Mouse (Mus musculus) midbrain, embryonic 16.5 days (tissue): ENCODE measurements around the gene Gm12216. TPM values are rescaled to one million over a fixed set of nuclear protein-coding genes. Genes with fewer than 3 reads are reported as not detected.

Source experiments
- ATAC-seq: fragments of 200-750 bp; cut with Nextera tagmentation; 2 replicates; pipeline ENCODE4 v1.8.0; 2017; ENCODE audit warnings: moderate TSS enrichment
- H3K27ac ChIP-seq: fragments of 300-500 bp; sonication (generic); 2 replicates; pipeline ENCODE4 v1.5.1; 2014; ENCODE audit warnings: mild to moderate bottlenecking, low read length, mixed read lengths
- H3K27me3 ChIP-seq: fragments of 300-500 bp; sonication (generic); 2 replicates; pipeline ENCODE4 v1.6.1; 2014; ENCODE audit warnings: low read depth, low read length, mixed read lengths; ENCODE audit not compliant: control insufficient read depth, insufficient read depth
- H3K36me3 ChIP-seq: fragments of 300-500 bp; sonication (generic); 2 replicates; pipeline ENCODE4 v1.6.1; 2014; ENCODE audit warnings: mild to moderate bottlenecking, low read length, moderate library complexity, mixed read lengths; ENCODE audit not compliant: control insufficient read depth, insufficient read depth
- H3K4me1 ChIP-seq: fragments of 300-500 bp; sonication (generic); 2 replicates; pipeline ENCODE4 v1.6.1; 2014; ENCODE audit warnings: mild to moderate bottlenecking, low read length, mixed read lengths; ENCODE audit not compliant: control insufficient read depth, insufficient read depth
- H3K4me2 ChIP-seq: fragments of 300-500 bp; sonication (generic); 2 replicates; pipeline ENCODE4 v1.6.1; 2014; ENCODE audit warnings: mild to moderate bottlenecking, low read length, mixed read lengths
- H3K4me3 ChIP-seq: fragments of 300-500 bp; sonication (generic); 2 replicates; pipeline ENCODE4 v1.5.1; 2014; ENCODE audit warnings: low read depth, mild to moderate bottlenecking, low read length, moderate library complexity, mixed read lengths
- H3K9ac ChIP-seq: fragments of 300-500 bp; sonication (generic); 2 replicates; pipeline ENCODE4 v1.6.1; 2014; ENCODE audit warnings: low read depth, low read length, mixed read lengths
- H3K9me3 ChIP-seq: fragments of 300-500 bp; sonication (generic); replicated peaks from 2 replicates; pipeline ENCODE4 v1.6.1; 2014; ENCODE audit warnings: mild to moderate bottlenecking, low read length, mixed read lengths; ENCODE audit not compliant: control insufficient read depth, poor library complexity, severe bottlenecking
- WGBS: fragments of 180-500 bp; shearing (Covaris S2); extraction: QIAGEN DNeasy Blood & Tissue Kit; methylation state at CpG from one replicate; pipeline ENCODE4 v1.1.7; 2014; 5-methylcytosine and 5-hydroxymethylcytosine counted together
- polyA plus RNA-seq: library from polyadenylated mRNA; unstranded; fragments of >200 nt; fragmentation: Nextera tagmentation; extraction: Ambion mirVana; gene quantifications from 2 replicates; pipeline ENCODE4 v1.2.1, GENCODE M21; 2015

Gene Gm12216
- polyA plus RNA-seq, 1 experiment from 2014 or later: 0.31 TPM

- no peaks in the 10 kb centered on the region for H3K9me3 ChIP-seq
- H3K4me1 ChIP-seq: peaks cover 19% of the 10 kb centered on the region
- H3K9ac ChIP-seq: no peak overlapping the region
- 64% methylated on average over 2 of the region's 2 CpGs for WGBS
- no peaks in the 10 kb centered on the region for H3K36me3 ChIP-seq
- H3K27ac ChIP-seq: no peak overlapping the region
- H3K4me3 ChIP-seq: no peak overlapping the region
- H3K27me3 ChIP-seq: no peaks in the 10 kb centered on the region
- no peak overlapping the region for H3K4me2 ChIP-seq
- ATAC-seq: no peak
Observed at GRCm38 (mm10) chr11:53893451-53893850, 34.4 kb upstream of the Gm12216 start.

GRCm38 (mm10) chr11:53892716-53893416 lies 33.8 kb upstream of the Gm12216 start:
- Histone ChIP-seq H3K9me3 (no peaks in the 10 kb centered on the region), H3K4me3 (no peak overlapping the region), H3K27ac (no peak overlapping the region), H3K9ac (no peak overlapping the region), H3K4me1 (peaks cover 19% of the 10 kb centered on the region), H3K27me3 (no peaks in the 10 kb centered on the region), H3K36me3 (no peaks in the 10 kb centered on the region), H3K4me2 (no peak overlapping the region)
- ATAC-seq: no peak
- 42% methylated on average over 9 of the region's 9 CpGs for WGBS

- 3% methylated on average over 59 of the region's 63 CpGs for WGBS
- Histone ChIP-seq H3K4me1 (peaks cover 19% of the 10 kb centered on the region), H3K27ac (peak within 1 kb of the TSS; percentile 63), H3K4me2 (peak within 1 kb of the TSS; percentile 82), H3K4me3 (peak within 1 kb of the TSS; percentile 69), H3K9me3 (no peaks in the 10 kb centered on the region), H3K27me3 (no peaks in the 10 kb centered on the region), H3K36me3 (no peaks in the 10 kb centered on the region), H3K9ac (peak within 1 kb of the TSS; percentile 74)
- ATAC-seq: peak; percentile 98
Observed at GRCm38 (mm10) chr11:53891505-53892451, 32.7 kb upstream of the Gm12216 start, which contains the start of gene Slc22a5. TSS of gene Slc22a5 (minus strand) at chr11:53891660.

- 3% methylated on average over 33 of the region's 33 CpGs for WGBS
- peak overlapping the region; percentile 82 for H3K4me2 ChIP-seq
- peaks cover 2% of the 10 kb centered on the region; the same call in 1 of the 2 replicates for H3K36me3 ChIP-seq
- H3K9me3 ChIP-seq: no peaks in the 10 kb centered on the region
- peak overlapping the region; percentile 74 for H3K9ac ChIP-seq
- H3K27ac ChIP-seq: peak overlapping the region; percentile 63
- H3K4me1 ChIP-seq: peaks cover 19% of the 10 kb centered on the region
- H3K4me3 ChIP-seq: peak overlapping the region; percentile 69
- H3K27me3 ChIP-seq: no peaks in the 10 kb centered on the region
- ATAC-seq: no peak; the same call in none of the 2 replicates
Observed at GRCm38 (mm10) chr11:53890906-53891504, 31.9 kb upstream of the Gm12216 start.

- Histone ChIP-seq H3K9ac (no peak overlapping the region), H3K4me1 (peaks cover 19% of the 10 kb centered on the region), H3K27me3 (no peaks in the 10 kb centered on the region), H3K4me2 (peak overlapping the region; percentile 82), H3K27ac (no peak overlapping the region), H3K4me3 (no peak overlapping the region), H3K36me3 (peaks cover 2% of the 10 kb centered on the region; the same call in 1 of the 2 replicates), H3K9me3 (no peaks in the 10 kb centered on the region)
- ATAC-seq: no peak
- 81% methylated on average over 2 of the region's 2 CpGs for WGBS
Observed at GRCm38 (mm10) chr11:53890225-53890624, 31.2 kb upstream of the Gm12216 start.

- Histone ChIP-seq H3K4me1 (peaks cover 19% of the 10 kb centered on the region), H3K27me3 (no peaks in the 10 kb centered on the region), H3K27ac (no peak overlapping the region), H3K9ac (no peak overlapping the region), H3K4me3 (no peak overlapping the region), H3K36me3 (peaks cover 2% of the 10 kb centered on the region; the same call in 1 of the 2 replicates), H3K9me3 (no peaks in the 10 kb centered on the region), H3K4me2 (0 out of 2 replicates have a peak overlapping the region, but pooled peaks have one; percentile 82)
- 62% methylated on average over 4 of the region's 4 CpGs for WGBS
- no peak for ATAC-seq
Observed at GRCm38 (mm10) chr11:53889091-53889645, 30.1 kb upstream of the Gm12216 start.

- WGBS: 91% methylated on average over 4 of the region's 4 CpGs
- no peaks in the 10 kb centered on the region for H3K27me3 ChIP-seq
- H3K9me3 ChIP-seq: no peaks in the 10 kb centered on the region
- H3K9ac ChIP-seq: no peak overlapping the region
- no peak overlapping the region for H3K4me3 ChIP-seq
- H3K36me3 ChIP-seq: peaks cover 4% of the 10 kb centered on the region; the same call in 1 of the 2 replicates
- ATAC-seq: no peak
- no peak overlapping the region for H3K27ac ChIP-seq
- no peak overlapping the region for H3K4me2 ChIP-seq
- H3K4me1 ChIP-seq: peaks cover 19% of the 10 kb centered on the region
Observed at GRCm38 (mm10) chr11:53888242-53888641, 29.2 kb upstream of the Gm12216 start.

GRCm38 (mm10) chr11:53883287-53883686 lies 24.2 kb upstream of the Gm12216 start:
- H3K4me1 ChIP-seq: no peaks in the 10 kb centered on the region
- no peaks in the 10 kb centered on the region for H3K9me3 ChIP-seq
- no peak overlapping the region for H3K4me3 ChIP-seq
- H3K27ac ChIP-seq: no peak overlapping the region
- 85% methylated on average over 2 of the region's 2 CpGs for WGBS
- H3K27me3 ChIP-seq: no peaks in the 10 kb centered on the region
- no peak overlapping the region for H3K4me2 ChIP-seq
- no peak for ATAC-seq
- H3K9ac ChIP-seq: no peak overlapping the region
- peaks cover 4% of the 10 kb centered on the region; the same call in 1 of the 2 replicates for H3K36me3 ChIP-seq
